Mouse (Mus musculus) olfactory bulb, adult 2 months (tissue): Measurements from ENCODE around the gene Rtf2.

Experiments
- CTCF ChIP-seq: fragments of 200-500 bp; IDR thresholded peaks from 2 replicates; pipeline ENCODE4 v1.5.1; 2012; ENCODE audit warnings: low read depth, mild to moderate bottlenecking, low read length, moderate library complexity; ENCODE audit not compliant: insufficient read depth
- POLR2A ChIP-seq: fragments of 200-500 bp; IDR thresholded peaks from 2 replicates; pipeline ENCODE4 v1.6.1; 2012; ENCODE audit warnings: mild to moderate bottlenecking, low read depth, low read length, moderate library complexity; ENCODE audit not compliant: insufficient read depth

- TF ChIP-seq CTCF, result no peak
- TF ChIP-seq POLR2A, result no peak
These were observed 10.3 kb downstream of the Rtf2 start for GRCm38 (mm10) chr2:172450640-172451039.
